ENCODE assay signal across 8 mouse cellular contexts in the genomic region with DNA sequence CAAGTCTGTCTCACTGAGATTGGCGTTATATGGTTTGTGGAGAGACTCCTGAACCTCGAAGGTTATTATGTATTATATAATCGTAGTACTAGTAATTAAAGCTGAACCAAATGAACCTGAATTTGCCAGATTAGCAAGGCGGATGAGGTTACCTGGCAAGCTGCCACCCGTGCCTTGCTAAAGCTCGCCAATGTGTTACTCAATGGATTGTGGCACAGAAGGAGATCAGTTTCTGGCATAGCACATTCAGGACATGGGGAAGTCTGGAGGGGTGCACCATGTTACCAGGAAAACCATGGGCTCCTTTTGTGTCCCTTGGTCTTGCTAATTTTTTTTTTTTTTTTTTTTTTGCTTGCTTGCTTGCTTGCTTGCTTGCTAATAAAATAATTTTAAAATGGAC. TPM values are rescaled to one million over a fixed set of nuclear protein-coding genes. Genes with fewer than 3 reads are reported as not detected.
A peak's percentile ranks its signal among the peaks of the same experiment; 100 is the strongest.
DNase-seq lines count a peak whose midpoint lies in the region; ATAC-seq and TF ChIP-seq lines count a peak whose summit lies in the region.
"Had no signal": no experiment of that assay in that cellular context is flagged by ENCODE, and none has a peak within 500 bp of the region (broad histone marks: within the 10 kb centered on the region; RNA-seq: fewer than 3 reads in every experiment).

No protein-coding gene starts in this region.

- peak overlapping the region; percentile 4; the same call in 1 of the 2 replicates for H3K27ac ChIP-seq in left cerebral cortex, adult 2 months
- H3K27ac ChIP-seq in embryonic facial prominence, embryonic 14.5 days (replicated peaks; ENCODE audit: low read depth, low read length): 0 out of 2 replicates have a peak overlapping the region, but pooled peaks have one; percentile 55
- no peak overlapping the region for H3K27ac ChIP-seq in midbrain, postnatal 0 days (ENCODE audit: low read depth, low read length)
- H3K27ac ChIP-seq: liver, embryonic 13.5 days had no signal

- H3K36me3 ChIP-seq in embryonic facial prominence, embryonic 14.5 days (ENCODE audit: control insufficient read depth, insufficient read depth, low read length): no peaks in the 10 kb centered on the region
- H3K36me3 ChIP-seq in midbrain, postnatal 0 days (ENCODE audit: insufficient read depth, low read length): no peaks in the 10 kb centered on the region
- H3K36me3 ChIP-seq: liver, embryonic 13.5 days had no signal

- no peak for TF ChIP-seq CTCF in left cerebral cortex, adult 2 months (IDR thresholded peaks at IDR 0.05)
- no peak for TF ChIP-seq CTCF in midbrain, postnatal 0 days (IDR thresholded peaks at IDR 0.05)

- peak overlapping the region; percentile 31; the same call in 1 of the 2 replicates for H3K4me3 ChIP-seq in left cerebral cortex, adult 2 months
- peak overlapping the region; percentile 31 for H3K4me3 ChIP-seq in embryonic facial prominence, embryonic 14.5 days (ENCODE audit: low read depth, low read length)
- H3K4me3 ChIP-seq in midbrain, postnatal 0 days (ENCODE audit: low read depth, low read length): peak overlapping the region; percentile 26; the same call in 1 of the 2 replicates
- H3K4me3 ChIP-seq: liver, embryonic 13.5 days had no signal

- H3K4me1 ChIP-seq in embryonic facial prominence, embryonic 14.5 days (ENCODE audit: control insufficient read depth, insufficient read depth, low read length): 0 out of 2 replicates have a peak, but pooled peaks cover 8% of the 10 kb centered on the region
- no peaks in the 10 kb centered on the region for H3K4me1 ChIP-seq in midbrain, postnatal 0 days (ENCODE audit: insufficient read depth, low read length)
- H3K4me1 ChIP-seq: liver, embryonic 13.5 days had no signal

- ATAC-seq in embryonic facial prominence, embryonic 14.5 days (ENCODE audit: low read depth): 0 out of 2 replicates have a peak, but pooled peaks have one; percentile 62
- ATAC-seq in midbrain, postnatal 0 days (ENCODE audit: low FRiP score): no peak
- ATAC-seq in erythroblast, adult 5-6 weeks (replicated peaks; ENCODE audit: low FRiP score, poor library complexity, severe bottlenecking): no peak

- peak overlapping the region; percentile 61 for H3K4me2 ChIP-seq in embryonic facial prominence, embryonic 14.5 days (ENCODE audit: low read depth, low read length)
- H3K4me2 ChIP-seq in midbrain, postnatal 0 days (ENCODE audit: low read depth, low read length, poor library complexity, severe bottlenecking): no peak overlapping the region

- no peak for DNase-seq in left cerebral cortex, adult 2 months (ENCODE audit: extremely low spot score in 1 of 2, low spot score in 2 of 2)
- DNase-seq in left cerebral cortex, postnatal 36 days (ENCODE audit: low spot score in 2 of 2): no peak
- peak; percentile 36 for DNase-seq in embryonic facial prominence, embryonic 14.5 days (ENCODE audit: low spot score)
- DNase-seq in kidney, adult 9 months: peak; percentile 34
- DNase-seq in midbrain, postnatal 0 days (ENCODE audit: low spot score): peak; percentile 21
- no peak for DNase-seq in embryo, embryonic 11 days
- DNase-seq: liver, embryonic 13.5 days had no signal

- H3K9me3 ChIP-seq in embryonic facial prominence, embryonic 14.5 days (ENCODE audit: control insufficient read depth, low read length): peaks cover 12% of the 10 kb centered on the region
- H3K9me3 ChIP-seq in midbrain, postnatal 0 days (ENCODE audit: low read length): no peaks in the 10 kb centered on the region

- no peak overlapping the region for H3K9ac ChIP-seq in embryonic facial prominence, embryonic 14.5 days (ENCODE audit: low read depth, low read length)
- H3K9ac ChIP-seq in midbrain, postnatal 0 days (replicated peaks; ENCODE audit: low read length, poor library complexity, severe bottlenecking): no peak overlapping the region
- H3K9ac ChIP-seq: liver, embryonic 13.5 days had no signal

- intact Hi-C loops in left cerebral cortex, adult 2 months (cut with DNase I): no loop called here
- intact Hi-C loops in left cerebral cortex, postnatal 36 days (cut with DNase I): no loop called here

- WGBS in embryonic facial prominence, embryonic 14.5 days: 85% methylated on average over 6 of the region's 6 CpGs
- WGBS in midbrain, postnatal 0 days: 70% methylated on average over 6 of the region's 6 CpGs

- no peaks in the 10 kb centered on the region for H3K27me3 ChIP-seq in embryonic facial prominence, embryonic 14.5 days (replicated peaks; ENCODE audit: control insufficient read depth, insufficient read depth, low read length)
- H3K27me3 ChIP-seq in midbrain, postnatal 0 days (ENCODE audit: insufficient read depth, low read length): no peaks in the 10 kb centered on the region

RNA-seq across cellular contexts. Expression of gene Tescl, which starts 8.5 kb away (rescaled TPM):
- not detected for total RNA-seq in left cerebral cortex, adult 2 months (2021)
- not detected for total RNA-seq in left cerebral cortex, postnatal 36 days (2021)
- not detected in 2 replicates for polyA plus RNA-seq in embryonic facial prominence, embryonic 14.5 days (2014; fragmentation: Nextera tagmentation; extraction: Ambion mirVana)
- not detected in 2 replicates for total RNA-seq in midbrain, postnatal 0 days (2014; rRNA removed)
- 0.19 TPM in 1 of 2 replicates, not detected in the other for polyA plus RNA-seq in midbrain, postnatal 0 days (2015; fragmentation: Nextera tagmentation; extraction: Ambion mirVana)
- total RNA-seq in erythroblast, adult 5-6 weeks (2015; ENCODE audit: low replicate concordance): not detected in 2 replicates
- not detected in 2 replicates for total RNA-seq in erythroblast, adult 5-6 weeks (2017; ENCODE audit: low replicate concordance)
- polyA plus RNA-seq: liver, embryonic 13.5 days had no signal

RNA-seq across cellular contexts. Expression of gene Zfp94, which starts 8.7 kb away (rescaled TPM):
- total RNA-seq in left cerebral cortex, adult 2 months (2021): 10 to 100 TPM; 14.0 to 14.5 TPM
- total RNA-seq in left cerebral cortex, postnatal 36 days (2021): 10 to 100 TPM; 13.2 to 16.2 TPM
- 8.5 and 12.1 TPM in 2 replicates for polyA plus RNA-seq in embryonic facial prominence, embryonic 14.5 days (2014; fragmentation: Nextera tagmentation; extraction: Ambion mirVana)
- 13.3 and 25.0 TPM in 2 replicates for total RNA-seq in midbrain, postnatal 0 days (2014; rRNA removed)
- 17.4 and 22.9 TPM in 2 replicates for polyA plus RNA-seq in midbrain, postnatal 0 days (2015; fragmentation: Nextera tagmentation; extraction: Ambion mirVana)
- total RNA-seq in erythroblast, adult 5-6 weeks (2015; ENCODE audit: low replicate concordance): 1.0 TPM in 1 of 2 replicates, not detected in the other
- total RNA-seq in erythroblast, adult 5-6 weeks (2017; ENCODE audit: low replicate concordance): 0.34 and 1.3 TPM in 2 replicates

RNA-seq across cellular contexts. Expression of gene Lypd5, which starts 23.8 kb away (rescaled TPM):
- not detected for total RNA-seq in left cerebral cortex, adult 2 months (2021)
- total RNA-seq in left cerebral cortex, postnatal 36 days (2021): not detected
- 2.4 and 4.9 TPM in 2 replicates for polyA plus RNA-seq in embryonic facial prominence, embryonic 14.5 days (2014; fragmentation: Nextera tagmentation; extraction: Ambion mirVana)
- 0.44 TPM in 1 of 2 replicates, not detected in the other for total RNA-seq in midbrain, postnatal 0 days (2014; rRNA removed)
- not detected in 2 replicates for polyA plus RNA-seq in midbrain, postnatal 0 days (2015; fragmentation: Nextera tagmentation; extraction: Ambion mirVana)
- not detected in 2 replicates for total RNA-seq in erythroblast, adult 5-6 weeks (2015; ENCODE audit: low replicate concordance)
- total RNA-seq in erythroblast, adult 5-6 weeks (2017; ENCODE audit: low replicate concordance): not detected in 2 replicates
- polyA plus RNA-seq: liver, embryonic 13.5 days had no signal

RNA-seq across cellular contexts. Expression of gene Zfp61, which starts 24.2 kb away (rescaled TPM):
- 10 to 100 TPM; 19.4 to 21.5 TPM for total RNA-seq in left cerebral cortex, adult 2 months (2021)
- 10 to 100 TPM; 21.9 to 23.9 TPM for total RNA-seq in left cerebral cortex, postnatal 36 days (2021)
- 29.8 and 29.9 TPM in 2 replicates for polyA plus RNA-seq in embryonic facial prominence, embryonic 14.5 days (2014; fragmentation: Nextera tagmentation; extraction: Ambion mirVana)
- total RNA-seq in midbrain, postnatal 0 days (2014; rRNA removed): 18.3 and 30.9 TPM in 2 replicates
- 30.3 and 32.4 TPM in 2 replicates for polyA plus RNA-seq in midbrain, postnatal 0 days (2015; fragmentation: Nextera tagmentation; extraction: Ambion mirVana)
- 1.2 and 2.1 TPM in 2 replicates for total RNA-seq in erythroblast, adult 5-6 weeks (2015; ENCODE audit: low replicate concordance)
- 0.77 and 4.0 TPM in 2 replicates for total RNA-seq in erythroblast, adult 5-6 weeks (2017; ENCODE audit: low replicate concordance)

RNA-seq across cellular contexts. Expression of gene Kcnn4, which starts 44.9 kb away (rescaled TPM):
- total RNA-seq in left cerebral cortex, adult 2 months (2021): under 1 TPM; 0.19 to 0.45 TPM
- under 1 TPM; 0.42 to 0.77 TPM for total RNA-seq in left cerebral cortex, postnatal 36 days (2021)
- 4.1 and 5.8 TPM in 2 replicates for polyA plus RNA-seq in embryonic facial prominence, embryonic 14.5 days (2014; fragmentation: Nextera tagmentation; extraction: Ambion mirVana)
- total RNA-seq in midbrain, postnatal 0 days (2014; rRNA removed): 0.27 and 2.5 TPM in 2 replicates
- polyA plus RNA-seq in midbrain, postnatal 0 days (2015; fragmentation: Nextera tagmentation; extraction: Ambion mirVana): 0.81 and 1.1 TPM in 2 replicates
- 102 and 125 TPM in 2 replicates for total RNA-seq in erythroblast, adult 5-6 weeks (2015; ENCODE audit: low replicate concordance)
- 244 and 272 TPM in 2 replicates for total RNA-seq in erythroblast, adult 5-6 weeks (2017; ENCODE audit: low replicate concordance)

Comparison
In these comparisons a context has a peak if more than half of its experiments do, and no peak if none do; other contexts are left out.
1. DNase-seq: peak in embryonic facial prominence, embryonic 14.5 days (single experiment), kidney, adult 9 months (single experiment) and midbrain, postnatal 0 days (single experiment); none in left cerebral cortex, adult 2 months (0 of 2), left cerebral cortex, postnatal 36 days (0 of 2) and embryo, embryonic 11 days (single experiment).
2. Peak in every context shown above with its lines, with median percentiles within 50 percentile points of each other: H3K4me3 ChIP-seq.